Mouse (Mus musculus): ENCODE data around the gene Yars.

The Yars gene

DNA sequence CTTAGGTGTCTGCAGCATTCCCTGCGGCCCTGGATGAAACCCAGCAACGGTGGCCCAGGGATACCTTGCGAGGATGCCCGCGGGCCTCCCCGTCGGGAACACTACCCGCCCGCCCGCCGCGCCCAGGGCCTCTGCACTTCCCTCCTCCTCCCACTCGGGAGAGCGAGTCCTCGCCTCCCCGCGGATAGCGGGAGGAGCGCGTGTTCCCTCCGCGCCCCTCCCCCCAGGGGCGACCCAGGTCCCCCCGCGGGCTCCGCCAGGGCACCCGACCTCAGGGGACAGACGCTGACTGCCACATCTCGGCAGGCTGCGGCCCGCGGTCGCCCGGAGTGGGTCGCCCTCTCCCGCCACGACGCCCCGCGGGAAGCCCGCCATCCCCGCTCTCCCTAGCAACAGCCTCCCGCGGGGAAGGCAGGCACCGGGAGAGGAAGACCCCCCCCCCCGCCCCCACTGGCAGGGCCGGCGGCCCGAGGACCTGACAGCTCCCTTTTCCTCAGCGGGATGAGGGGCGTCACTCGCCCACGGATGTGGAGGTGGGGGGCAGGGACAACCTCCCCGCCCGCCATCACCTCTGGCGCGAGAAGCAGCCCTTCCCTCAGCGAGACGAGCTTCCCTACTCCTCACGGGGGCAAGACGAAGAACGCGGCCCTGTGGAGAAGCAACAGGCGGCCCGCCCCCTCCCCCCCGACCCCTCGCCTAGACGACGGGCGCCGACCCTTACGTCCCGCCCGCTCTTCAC is 588 bp upstream of the Yars start:
- peak; percentile 59 for DNase-seq (ENCODE audit: low spot score)

DNA sequence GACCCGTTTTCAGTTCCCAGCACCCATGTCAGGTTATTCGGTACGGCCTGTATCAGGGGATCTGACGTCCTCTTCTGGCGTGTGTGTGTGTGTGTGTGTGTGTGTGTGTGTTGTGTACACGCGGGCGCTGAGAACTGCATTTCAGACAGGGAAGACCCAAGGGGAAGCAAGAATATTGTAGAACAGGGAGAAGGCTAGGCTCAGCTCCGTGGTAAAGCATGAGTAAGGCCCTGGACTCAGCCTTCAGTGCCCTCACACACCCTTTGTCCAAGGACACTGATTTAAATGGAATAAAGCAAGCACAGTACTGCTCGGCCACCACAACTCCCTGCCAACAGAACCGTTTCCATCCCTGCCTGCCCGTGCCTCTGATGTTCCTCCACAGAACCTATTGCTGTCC is 978 bp downstream of the Yars start:
- DNase-seq (ENCODE audit: low spot score): peak; percentile 25

DNA sequence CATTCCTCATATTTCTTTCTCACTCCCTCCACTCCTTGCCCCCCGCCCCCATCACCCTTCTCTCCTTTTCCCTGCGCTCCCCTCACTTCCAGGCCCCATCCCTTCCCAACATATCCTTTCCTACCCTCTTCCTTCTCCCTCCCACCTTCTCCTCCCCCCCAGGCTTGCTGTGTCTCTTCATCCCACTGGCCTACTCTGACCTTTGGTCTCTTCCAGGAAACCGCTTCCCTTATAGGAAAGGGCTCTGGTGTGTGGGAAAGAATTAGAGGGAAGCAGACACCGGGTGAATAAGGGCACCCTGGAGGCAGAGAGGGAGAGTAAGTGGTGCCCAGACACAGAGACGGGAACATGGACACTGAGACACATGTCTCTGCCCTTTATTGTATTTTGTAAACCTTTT is 2.1 kb downstream of the Yars start:
- no peak for DNase-seq (ENCODE audit: low spot score)

DNA sequence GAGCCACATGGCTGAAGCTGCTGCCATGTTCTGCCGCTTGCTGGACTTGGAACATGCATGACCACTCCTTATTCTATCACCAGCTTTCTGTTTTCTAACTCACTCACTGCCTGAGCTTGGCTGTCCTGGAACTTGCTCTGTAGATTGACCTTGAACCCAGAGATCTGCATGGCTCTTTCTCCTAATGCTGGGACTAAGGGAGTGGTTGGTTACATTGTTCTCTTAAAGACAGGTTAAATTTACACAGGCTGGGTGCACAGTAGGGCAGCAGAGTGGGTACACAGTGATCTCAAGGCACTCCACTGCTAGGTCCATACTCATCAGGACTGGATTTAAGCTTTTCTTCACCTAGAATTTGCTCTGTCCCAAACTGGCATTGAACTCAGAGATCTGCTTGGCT is 4.7 kb downstream of the Yars start:
- no peak for DNase-seq (ENCODE audit: low spot score)

DNA sequence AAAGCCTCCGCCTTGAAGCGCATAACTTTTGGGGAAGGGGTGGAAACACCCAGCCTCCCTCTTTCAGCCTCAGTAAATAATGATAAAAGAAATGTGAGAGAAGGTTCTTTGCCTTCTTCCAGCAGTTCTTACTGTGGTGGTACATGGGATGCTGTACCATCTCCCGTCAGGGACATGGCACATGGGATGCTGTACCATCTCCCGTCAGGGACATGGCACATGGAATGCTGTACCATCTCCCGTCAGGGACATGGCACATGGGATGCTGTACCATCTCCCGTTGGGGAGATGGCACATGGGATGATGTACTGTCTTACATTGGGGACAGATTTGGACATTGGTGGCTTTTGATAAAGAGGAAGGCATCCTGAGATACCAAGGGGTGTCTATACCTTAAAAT is 8.0 kb downstream of the Yars start:
- no peak for DNase-seq (ENCODE audit: low spot score)

DNA sequence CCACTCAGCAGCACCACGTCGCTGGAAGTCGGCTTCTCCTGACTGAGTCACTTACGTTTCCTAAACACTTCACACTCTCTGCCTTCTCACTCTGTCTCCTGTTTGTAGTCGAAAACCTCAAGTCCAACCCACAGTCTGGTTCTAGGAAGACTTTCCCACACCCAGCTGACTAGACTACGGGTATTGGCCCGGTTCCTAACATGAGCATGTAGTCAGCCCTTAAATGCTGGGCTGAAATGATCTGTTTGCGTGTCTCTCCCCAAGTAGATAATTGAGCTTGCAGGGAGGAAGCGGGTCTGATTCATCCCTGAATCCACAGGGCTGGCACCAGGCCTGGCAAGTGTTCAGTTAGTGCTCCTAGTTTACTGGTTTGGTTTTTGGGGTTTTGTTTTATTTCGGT is 15.1 kb downstream of the Yars start:
- no peak for DNase-seq (ENCODE audit: low spot score)

DNA sequence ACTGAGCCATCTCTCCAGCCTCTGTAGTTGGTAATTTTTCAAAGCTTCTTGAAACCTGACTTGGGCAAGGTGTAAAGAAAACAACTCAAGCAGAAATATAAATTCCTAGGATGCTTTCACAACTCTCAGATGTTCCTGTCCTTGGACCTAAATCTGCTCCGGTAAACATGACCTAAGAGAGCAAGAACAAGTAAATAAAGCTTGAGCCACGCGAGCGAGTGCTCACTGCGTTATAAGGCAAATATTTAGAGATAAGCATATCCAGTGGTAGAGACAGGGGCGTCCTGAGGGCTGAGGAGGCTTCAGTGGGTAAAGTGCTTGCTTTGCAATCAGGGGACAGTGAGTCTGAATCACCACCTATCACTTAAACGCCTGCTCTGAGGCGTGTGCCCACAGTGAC is 17.2 kb downstream of the Yars start:
- no peak for DNase-seq (ENCODE audit: low spot score)

DNA sequence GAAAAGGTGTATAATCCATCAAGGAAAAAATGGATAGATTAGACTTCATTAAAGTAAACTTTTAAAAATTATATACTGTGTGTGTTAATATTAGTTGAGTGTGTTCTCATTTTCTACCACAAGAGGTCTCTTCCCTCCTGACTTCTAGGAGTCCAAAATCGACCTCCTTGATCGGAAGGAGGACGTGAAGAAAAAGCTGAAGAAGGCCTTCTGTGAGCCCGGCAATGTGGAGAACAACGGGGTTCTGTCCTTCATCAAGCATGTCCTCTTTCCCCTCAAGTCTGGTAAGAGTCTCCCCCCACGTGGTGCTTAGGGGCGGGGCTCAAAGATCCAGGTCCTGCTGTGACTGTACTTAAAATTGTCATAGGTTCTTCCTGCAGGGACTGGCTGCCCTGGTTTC is 19.9 kb downstream of the Yars start:
- DNase-seq (ENCODE audit: low spot score): peak; percentile 63

DNA sequence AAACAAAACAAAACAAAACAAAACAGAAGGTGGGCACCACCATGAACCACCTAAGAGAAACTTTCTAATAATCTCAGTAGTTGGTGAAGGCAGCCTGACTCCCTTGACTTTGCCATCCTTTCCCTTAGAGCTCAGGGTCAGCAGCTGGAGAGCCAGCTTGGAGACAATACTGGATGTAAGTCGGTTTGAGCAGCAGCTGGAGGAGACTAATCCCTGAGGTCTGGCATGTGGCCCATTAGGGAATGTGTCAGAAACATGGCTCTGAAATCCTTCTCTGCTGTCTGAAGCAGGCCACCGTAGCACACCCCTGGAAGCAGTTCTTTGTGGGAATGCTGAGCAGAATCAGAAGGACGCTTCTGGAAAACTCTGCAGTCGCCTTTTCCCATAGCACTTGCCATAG is 21.9 kb downstream of the Yars start:
- DNase-seq (ENCODE audit: low spot score): no peak

DNA sequence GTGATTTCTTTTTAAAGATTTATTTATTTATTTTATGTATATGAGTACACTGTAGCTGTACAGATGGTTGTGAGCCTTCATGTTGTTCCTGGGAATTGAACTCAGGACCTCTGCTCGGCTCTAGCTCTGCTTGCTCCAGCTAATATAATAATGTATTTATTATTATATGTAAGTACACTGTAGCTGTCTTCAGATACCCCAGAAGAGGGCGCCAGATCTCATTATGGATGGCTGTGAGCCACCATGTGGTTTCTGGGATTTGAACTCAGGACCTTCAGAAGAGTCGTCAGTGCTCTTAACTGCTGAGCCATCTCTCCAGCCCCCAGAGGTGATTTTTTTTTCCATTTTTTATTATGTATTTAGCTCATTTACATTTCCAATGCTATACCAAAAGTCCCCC is 22.9 kb downstream of the Yars start:
- peak; percentile 30 for DNase-seq (ENCODE audit: low spot score)

DNA sequence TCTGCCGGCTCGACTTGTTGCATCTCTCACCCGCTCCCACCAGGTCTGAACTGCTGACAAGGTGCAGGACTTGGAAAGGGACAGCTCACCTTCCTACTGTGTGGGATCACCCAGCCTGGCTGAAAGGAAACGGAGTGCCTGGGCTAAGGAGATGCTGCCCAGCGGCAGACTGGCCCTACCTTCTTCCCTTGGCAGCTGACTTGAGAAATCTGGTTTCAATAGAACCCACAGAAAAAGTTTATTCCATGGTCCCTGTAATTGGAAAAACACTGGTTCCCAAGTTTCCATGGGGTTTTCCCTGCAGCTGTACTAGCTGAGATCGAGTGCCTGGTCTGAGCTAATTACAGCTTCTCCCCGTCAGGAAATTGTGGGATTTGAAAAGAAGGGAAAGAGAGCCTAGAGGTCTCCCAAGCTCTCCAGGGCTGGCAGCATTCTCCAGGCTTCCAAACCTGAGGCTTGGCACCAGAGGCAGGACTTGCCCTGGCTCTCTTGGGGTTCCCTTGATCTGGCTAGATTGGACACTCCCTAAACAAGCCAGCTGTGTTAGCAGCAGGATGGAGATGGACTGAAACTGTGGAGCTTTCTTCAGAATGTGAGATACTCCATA is 29.1 kb downstream of the Yars start:
- no peak for DNase-seq (ENCODE audit: low spot score)

DNA sequence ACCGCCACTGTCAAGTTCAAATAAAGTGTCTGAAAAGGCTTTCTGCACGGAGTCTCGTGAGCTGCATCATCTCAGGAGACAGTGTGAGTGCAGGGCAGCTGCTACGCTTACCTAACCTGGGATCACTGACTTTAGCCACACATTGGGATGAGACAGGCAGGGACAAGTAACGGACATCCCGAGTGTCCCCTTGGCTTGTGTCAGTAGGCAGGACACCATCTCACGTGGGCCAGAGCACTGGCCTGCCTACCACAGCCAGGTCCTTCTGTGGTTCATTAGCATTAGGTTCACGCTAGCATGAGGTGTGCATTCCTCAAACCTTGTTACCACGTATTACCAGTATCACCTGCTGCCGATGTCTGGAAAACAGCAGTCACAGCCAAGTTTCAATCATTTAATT is 29.6 kb downstream of the Yars start:
- DNase-seq (ENCODE audit: low spot score): no peak

DNA sequence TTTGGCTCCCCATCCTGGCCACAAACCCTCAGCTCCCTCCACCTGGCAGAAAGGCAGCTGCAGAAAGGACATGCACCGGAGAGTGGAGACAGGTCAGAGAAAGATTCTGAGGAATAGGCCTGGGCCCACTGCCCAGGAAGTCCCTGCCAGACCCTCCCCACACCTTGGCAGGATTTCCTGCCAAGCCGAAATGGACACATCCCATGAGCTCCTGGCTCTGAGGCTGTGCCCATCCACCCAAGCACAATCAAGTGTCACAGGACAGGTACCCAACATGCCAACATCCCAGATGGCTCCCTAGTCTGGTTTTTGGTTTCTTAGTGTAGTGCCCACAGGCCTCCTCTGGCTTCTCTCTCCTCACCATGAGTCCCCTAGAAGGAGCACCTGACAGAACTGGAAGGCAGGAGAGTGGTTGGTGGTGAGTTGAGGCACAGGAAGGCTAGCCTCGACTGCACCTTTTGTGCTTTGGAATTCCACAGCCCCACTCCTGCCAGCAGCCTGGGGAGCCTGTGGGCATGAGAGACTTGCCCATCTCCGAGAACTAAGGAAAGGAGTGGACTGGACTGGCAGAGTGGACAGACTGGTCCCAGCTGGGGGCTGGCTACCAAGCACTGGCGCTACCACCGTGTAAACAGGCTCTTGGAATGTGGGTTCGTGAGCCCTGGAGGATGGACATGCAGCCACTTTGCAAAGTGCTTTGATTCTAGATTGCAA is 31.0 kb downstream of the Yars start:
- no peak for DNase-seq (ENCODE audit: low spot score)

DNA sequence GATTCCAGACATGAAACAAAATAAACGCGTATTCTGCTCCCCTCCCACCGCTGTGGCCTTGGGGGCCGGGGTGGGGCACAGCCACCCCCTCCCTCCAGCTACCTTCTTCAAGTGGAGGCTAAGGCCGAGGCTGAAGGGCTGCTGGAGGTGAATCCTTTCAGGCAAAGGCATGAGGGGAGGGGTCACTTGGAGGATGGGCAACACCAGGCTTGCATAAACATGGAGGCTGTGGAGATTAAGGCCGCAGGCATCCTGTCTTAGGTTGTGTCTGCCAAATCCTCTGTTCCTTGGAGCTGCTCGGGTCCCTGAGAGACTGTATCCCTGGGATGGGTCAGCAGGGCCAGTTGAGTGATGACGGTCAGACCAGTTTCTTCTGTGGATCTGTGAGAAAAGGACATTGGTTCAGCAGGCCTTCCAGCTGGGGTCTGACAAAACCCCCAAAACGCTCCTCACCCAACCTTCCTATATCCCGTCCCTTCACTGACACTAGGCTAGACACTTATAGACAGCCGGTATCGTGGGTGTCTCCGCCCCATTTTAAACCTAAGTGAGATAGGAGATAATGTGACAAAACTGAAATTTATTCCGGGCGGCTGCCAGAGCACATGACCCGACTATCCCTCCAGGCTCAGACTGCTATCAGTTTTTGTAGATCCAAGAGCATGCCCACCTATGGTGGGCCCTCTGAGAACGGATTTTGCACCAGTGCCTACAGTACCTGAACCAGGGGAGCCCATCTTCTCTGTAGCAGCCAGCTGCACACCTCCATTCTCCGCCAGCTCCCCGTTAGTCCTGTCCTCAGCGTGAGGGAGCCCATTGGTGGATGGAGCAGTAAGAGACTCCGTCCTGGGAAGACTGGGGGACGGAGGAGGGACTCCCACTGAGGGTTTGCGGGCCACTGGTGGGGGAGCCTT is 31.8 kb downstream of the Yars start:
- no peak for DNase-seq (ENCODE audit: low spot score)

DNA sequence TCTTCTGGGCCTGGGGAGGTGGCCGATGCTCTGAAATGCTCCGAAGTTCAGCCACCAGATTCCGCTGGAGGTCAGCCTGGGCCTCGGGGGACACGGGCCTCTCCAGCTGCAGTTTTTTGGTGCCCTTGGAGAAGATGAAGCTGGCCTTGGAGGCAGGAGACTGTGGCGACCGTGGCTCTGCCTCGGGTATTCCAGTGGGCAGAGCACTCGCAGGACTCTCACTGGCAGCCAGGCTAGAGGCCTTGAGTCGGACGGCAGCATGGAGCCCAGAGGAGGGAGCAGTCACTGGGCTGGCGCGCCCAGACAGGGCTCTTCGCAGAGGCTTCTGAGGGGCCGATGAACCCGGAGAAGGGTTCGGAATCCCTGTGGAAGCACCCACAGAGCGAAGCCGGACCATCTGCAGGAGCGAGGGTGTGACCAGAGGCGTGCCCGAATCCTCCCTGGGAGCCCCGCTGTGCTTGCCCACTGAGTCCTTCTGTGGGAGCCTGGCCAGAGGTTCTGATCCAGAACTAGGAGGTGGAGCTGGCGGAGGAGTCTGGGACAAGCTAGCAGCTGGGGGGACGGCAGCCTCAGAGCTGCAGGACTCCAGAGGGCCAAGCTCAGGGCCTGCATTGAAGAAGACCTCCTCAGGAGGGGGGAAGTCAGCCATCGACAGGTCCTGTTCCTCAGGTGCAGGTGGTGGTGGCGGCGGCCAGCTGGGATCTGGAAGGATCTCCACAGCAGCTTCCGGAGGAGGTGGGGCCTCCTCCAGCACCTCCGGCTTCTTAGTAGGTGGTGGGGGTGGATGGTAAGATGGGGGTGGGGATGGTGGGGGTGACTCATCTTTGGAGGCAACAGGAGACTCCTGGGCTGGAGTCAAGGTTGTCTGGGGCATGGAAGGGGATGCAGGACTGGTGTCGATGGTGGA is 32.7 kb downstream of the Yars start:
- DNase-seq (ENCODE audit: low spot score): no peak

DNA sequence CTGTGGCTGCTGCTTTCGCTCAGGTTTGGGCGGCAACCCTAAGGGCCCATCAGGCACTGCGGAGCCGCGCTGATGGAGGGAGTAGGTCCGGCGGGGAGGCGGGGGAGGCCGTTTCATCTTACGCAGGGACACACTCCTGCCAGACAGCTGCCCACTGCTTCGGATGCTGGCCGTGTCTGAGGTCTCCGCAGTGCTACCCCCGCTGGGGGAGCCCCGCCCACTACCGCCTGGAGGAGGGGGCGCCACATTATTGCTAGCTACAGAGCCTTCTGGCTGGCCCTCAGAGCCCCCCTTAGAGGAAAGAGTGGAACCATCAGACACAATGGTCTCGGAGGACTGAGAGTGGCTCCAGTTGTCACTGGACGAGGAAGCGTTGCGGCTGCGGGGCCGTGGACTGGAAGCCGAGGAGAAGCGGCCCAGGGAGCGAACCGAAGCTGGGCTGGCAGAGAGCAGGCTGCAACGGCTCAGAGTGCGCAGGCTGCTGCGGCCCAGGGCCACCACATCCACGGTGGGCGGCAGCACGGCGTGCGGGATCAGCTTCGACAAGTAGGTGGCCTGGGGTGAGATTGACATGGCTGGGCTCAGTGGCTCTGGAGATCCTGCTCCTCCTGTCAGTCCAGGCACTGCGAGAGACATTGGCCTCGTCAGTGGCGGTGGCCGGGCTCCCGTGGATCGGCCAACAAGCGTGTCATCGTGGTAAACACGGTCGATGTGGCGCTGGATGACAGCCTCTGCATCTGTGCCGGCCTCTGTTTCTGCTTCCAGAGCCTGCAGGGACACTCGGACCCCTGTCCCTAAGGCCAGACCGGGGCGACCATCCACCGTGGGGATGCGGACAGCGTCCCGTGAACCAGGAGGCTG is 34.1 kb downstream of the Yars start:
- peak; percentile 62 for DNase-seq (ENCODE audit: low spot score)

DNA sequence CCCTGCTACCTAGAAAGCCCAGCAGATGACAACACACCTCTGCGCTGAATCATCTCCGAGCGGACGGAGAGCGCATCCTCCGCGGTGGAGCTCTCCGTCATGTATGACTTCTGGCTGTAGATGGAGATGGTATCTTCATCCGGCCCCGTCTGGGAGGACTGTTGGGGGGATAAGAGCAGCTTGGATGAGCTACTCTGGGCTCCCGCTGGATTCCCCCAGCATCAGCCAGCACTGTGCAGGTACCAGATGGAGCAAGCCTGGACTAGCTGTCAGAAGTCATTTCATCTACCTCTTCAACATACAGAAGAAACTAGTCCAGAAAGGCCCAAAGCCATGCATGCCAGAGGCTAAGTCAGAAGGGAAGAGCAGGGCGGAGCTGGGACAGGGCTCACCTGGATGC is 35.8 kb downstream of the Yars start:
- no peak for DNase-seq (ENCODE audit: low spot score)

DNA sequence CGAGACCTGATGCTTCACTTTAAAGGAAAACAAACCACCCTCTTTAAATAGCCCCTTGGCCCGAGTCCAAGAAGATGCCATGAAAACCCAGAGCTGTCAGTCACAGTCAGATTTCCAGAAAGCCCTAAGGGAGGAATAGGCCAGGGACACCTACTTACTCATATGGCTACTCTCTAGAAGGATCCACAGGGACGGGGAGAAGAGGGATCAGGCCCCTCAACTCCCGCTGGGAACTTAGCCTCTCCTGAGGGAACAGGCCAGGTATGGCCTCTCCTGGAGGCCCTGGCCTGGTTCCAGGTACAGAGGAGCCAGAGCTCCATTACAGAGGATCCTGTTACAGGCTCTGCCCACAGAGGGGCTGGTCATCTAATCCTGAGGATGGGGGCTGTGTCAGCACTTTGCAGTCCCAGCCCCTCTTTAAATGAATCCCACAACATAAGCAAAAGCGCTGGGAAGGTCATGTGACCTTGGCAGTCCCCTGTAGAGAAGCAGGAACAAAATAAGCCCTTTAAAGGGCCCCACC is 36.9 kb downstream of the Yars start:
- DNase-seq (ENCODE audit: low spot score): no peak

DNA sequence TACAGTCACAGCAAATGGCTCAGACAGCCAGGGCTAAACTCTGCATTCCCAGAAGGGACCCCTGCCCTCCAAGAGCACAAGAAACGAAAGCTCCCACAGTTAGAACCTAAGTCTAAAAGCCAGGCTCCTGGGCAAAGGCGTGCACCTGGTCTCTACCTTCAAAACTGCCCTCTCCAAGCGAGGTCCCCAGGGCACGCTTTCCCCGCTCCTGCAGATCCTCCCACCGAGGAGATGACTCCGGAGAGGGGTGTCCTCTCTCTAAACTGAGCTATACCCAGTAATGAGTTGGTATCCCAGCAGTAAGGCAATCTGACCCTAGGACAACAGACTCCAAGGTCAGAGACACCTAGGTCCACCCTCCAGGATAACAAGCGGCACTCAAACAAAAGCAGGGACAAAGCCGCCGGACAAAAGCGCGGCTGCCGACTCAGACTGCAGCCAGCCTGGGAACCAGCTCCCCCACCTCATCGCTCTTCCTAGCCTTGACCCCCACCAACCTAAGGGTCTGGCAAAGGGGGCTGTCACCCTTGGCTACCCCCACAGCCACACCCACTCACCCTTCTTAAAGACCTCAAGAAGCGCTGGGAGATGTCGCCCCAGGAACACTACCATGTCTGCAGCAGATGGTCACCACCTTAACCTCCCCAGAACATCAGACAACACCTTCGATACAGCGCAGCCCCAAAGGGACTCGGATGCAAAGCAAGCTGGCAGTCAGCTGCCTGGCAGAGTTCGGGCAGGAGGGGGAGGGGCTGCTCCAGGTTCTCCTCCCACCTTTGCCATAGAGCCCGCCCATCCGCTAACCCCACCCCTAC is 37.8 kb downstream of the Yars start:
- no peak for DNase-seq (ENCODE audit: low spot score)
